Mouse (Mus musculus): Measurements from ENCODE around the gene Gm42878. TPM values are rescaled to one million over a fixed set of nuclear protein-coding genes. Genes with fewer than 3 reads are reported as not detected.

The Gm42878 gene
- total RNA-seq (2022), result not detected

DNA sequence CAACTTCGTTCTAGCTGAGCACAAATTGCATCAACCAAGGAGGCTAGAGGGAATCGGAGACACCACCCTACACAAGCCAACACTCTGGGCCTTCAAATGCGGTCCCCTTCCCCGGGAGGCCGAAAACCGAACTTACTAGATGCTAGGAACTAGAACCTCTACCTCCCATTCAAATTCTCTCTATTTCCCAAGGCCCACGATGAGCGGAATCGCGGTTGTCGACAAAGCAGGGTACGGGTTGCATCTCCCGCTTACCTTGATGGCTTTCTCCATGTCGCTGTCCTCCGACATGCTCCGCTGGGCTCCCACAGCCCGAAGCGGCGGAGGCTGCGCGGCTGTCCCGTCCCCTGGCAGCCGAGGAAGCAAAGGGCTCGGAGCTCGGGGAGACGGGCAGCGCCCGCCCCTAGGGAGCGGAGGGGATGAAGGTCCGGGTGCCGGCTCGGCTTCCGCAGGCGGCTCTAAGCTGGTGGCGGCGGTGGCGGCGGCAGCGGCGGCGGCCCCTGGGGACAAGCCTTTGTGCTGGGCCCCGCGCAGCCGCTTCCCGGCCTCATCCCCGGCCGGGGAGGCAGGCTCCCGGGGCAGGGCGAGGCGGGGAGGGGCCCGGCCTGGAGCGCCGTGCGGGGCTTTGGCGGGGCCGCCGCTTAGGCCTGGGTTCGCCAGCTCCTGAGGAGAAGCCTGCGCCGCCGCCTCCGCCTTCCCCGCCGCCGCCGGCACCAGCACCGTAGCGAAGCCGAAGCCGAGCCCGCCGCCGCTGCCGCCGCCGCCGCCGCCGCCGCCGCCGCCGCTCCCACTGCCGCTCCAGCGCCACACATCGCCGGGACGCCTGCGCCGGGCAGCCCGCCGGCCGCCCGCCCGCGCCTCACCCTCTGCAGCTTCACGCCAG, at the start of gene Gm42878, which contains the start of gene Adam1a:
Gene Gm42878 (minus strand): TSS at position 573 of the 883 bp plus-strand sequence.
Gene Adam1a (minus strand): TSS at position 573 of the 883 bp plus-strand sequence.
- DNase-seq, result no peak

DNA sequence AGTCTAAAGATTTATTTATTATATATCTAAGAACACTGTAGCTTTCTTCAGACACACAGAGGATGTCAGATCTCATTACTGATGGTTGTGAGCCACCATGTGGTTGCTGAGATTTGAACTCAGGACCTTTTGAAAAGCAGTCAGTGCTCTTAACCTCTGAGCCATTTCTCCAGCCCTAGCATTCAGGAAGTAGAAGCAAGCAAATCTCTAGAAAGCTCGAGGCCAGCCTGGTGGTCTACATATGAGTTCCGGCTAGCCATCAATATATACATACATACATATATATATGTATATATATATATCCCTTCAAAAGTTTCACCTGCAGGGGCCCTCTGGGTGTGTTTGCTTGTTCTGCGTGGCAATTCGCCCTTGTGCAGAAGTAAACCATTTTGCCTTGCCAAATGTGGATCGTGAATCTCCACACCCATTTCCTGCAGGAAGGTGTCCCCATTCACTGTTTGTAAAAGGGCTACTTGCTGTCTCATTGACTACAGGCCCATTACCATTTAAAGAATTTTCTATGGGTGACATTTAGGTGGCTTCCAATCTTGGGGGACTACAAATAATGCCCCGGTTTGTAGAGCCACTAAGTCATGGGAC, 49.5 kb upstream of the Gm42878 start:
- DNase-seq, result no peak

DNA sequence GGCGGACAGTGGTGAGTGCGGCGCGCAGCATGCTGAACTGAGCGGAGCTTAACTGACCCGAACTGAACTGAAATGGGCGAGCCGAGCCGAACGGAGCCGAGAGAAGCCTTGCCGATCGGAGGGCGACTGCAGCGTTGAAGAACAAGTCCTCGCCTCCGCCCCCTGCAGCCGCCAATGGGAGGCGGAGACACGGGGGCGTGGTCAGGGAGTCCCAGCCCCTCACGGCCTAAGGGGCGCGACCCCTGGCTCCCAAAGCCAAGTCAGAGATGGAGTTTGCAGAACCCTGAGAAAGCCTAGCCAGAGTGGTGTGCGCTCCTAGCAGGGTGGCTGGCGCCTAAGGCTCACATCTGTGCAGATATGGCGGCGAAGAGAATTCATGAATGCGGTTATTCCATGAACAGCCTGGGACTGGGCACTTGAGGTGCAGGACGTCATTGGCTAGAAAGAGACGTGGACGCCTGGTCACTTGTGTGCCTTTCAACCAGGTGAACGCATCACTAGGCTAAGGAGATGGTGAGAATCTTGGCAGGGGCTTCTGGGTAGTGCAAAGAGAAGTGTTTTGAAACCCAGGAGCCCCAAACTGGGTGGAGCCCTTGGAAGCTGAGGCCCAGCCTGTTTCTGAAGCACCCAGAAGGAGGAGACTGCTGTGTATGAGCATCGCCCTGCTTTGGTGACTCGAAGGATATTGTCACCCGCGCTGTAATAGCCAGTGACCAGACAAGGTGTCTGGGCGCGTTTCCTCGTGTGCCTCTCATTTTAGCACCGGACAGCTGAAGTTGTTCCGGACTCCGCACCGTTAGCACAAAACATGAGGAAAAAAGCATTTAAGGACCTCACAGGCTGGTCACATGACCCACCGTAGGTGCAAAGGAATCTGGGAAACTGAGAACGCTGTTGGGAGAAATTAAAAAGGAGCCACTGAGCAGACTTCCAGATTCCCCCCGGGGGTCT, 48.4 kb upstream of the Gm42878 start, which contains the start of gene Aldh2:
Gene Aldh2 (minus strand): TSS at position 374 of the 951 bp plus-strand sequence.
- peak; percentile 87 for DNase-seq

DNA sequence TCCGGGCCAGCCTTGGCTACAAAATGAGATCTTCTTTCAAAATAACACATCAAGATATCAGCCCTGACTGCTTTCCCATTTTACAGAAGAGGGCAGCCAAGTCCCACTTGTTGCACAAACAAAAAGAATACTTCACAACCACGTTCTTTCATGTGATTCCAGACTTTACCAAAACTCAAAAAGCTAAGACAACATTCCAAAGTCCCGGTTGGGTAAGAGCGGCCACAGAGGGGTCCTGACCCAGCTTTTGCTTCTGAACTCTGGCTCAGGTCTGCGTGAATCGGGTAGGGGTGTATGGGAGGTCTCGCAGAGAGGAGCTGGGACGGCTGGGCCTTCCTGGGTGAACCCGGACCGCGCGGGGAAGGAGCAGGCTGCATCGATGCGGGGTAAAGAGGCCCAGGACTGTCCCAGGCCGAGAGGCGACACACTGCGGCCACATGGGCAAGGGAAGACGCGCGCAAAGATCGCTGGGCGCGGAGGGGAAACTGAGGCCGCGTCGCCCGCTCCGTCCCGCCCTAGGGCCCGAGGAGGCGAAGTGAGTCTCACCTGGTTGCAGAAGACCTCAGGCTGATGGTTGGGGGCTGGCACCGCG, 47.6 kb upstream of the Gm42878 start:
- DNase-seq, result no peak

DNA sequence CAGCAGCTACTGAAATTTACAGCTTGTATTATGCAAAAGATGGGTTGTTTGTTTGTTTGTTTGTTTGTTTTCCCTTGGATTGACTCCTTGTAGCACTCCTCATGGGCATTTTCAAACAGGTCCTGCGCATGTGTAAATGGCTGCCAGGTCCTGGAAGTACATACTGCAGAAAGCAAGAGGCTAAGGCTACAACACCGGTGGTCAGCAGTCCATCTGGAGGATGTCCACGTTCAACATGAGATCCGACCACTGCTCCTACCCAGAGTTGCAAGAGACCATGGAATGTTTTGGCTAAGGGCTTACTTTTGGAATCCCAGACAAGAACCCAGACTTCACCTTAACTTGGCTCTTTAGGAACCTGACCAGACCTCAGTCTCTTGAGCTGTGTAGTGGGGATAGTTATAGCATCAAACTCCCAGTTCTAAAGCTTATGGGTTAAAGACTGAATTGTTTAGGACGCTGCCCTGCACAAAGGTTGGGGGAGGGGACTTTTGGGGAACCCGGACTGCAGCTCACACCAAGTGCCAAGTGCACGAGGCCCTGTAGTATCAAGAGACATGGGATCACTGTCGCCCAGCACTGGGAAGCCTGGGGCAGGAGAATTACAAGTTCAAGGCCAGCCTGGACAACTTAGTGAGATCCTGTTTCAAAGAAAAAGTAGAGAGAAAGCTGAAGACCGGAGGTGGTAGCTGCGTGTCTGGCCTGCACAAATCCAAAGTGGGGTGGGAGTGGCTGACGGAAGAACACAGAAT, 47.0 kb upstream of the Gm42878 start:
- DNase-seq, result no peak

DNA sequence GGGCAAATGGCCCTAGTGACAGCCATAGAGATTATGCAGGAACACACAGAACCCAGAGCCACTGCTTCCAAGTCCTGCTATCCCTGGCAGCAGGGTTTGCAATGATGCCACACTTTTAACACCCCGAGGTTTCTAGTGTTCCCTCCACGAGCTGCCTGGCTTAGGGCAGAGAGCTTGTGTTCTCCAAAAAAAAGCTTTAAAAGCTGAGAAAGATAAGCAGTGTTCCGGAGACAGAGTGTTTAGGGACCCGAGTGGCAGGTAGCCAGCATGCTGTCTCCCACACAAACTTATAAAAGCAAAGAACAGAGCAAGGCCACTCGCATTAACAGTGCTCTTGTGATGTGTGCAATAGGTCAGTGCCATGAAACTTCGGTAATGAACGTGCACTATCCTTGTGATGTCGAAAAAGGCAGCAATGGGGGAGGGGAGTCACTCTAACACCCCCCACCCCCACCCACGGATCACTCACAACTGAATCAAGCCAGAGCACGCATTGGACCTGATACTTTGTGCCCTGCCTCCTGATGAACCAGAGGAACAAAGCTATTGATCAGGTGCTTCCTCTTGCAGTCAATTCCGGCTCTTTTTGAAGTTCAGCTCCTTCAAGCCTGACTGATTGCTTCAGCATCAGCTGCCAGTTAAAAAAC, 46.3 kb upstream of the Gm42878 start:
- DNase-seq, result peak; percentile 55

DNA sequence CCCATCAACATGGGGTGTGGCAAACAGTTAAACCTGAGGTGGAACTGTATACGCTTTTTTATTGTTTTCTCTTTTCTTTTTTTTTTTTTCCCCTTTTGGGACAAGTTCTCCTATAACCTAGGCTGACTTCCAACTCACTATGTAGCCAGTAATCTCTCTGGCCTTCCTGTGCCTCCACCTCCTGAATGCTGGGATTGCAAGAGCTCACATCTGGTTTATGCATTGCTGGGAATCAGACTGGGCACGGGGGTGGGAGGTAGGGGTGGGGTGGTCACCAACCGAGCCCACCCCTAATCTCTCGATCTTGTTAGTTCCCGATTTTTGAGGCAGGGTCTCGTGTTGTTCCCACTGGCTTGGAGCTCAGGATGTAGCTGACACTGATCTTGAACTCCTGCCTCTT, 44.6 kb upstream of the Gm42878 start:
- DNase-seq, result no peak

DNA sequence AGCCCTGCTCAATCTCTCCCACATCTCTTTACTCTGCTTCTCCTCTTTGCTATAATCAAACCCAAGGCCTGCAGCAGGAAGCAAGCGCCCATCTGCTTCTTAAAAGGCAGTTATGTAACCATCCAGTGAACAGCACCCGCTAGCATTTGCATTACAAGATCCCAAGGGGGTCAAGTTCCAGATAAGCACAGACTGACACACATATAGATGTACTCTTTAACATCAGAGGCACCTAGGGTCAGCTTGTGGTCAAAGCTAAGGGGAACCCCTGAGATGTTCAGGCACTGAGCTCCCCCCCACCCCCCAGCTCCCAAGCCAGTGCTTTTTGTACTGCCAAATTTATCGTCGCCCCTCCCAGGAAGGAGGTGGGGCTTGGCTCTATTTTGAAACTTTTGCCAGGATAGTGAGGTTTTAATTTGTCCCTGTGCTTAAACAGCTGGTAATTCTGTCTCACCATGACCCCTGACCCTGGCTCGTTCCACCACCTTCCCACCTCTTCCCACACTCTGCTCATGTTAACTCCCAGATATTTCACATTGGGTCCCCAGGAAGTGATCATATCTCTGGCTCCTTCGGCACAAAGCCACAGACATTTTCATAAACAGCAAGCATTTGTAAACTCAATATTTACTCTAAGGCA, 41.2 kb upstream of the Gm42878 start:
- no peak for DNase-seq

DNA sequence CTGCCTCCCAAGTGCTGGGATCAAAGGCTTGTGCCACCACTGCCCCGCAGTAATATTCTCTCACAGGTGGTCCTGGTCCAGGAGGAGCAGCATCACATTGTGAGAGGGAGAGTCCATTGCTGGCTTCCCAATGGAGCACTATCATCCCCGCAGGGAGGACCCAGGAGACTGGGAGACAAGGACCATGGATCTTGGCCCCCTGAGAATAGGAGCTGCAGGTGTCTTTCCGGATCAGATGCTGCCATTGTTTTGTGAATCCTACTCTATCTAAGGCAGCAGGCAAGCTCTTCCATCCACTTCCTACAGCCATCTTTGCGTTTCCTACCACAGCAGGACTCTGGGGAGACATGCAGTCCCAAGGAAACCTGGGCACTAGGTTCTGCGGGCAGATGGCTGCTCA, 40.4 kb upstream of the Gm42878 start:
- DNase-seq, result no peak

DNA sequence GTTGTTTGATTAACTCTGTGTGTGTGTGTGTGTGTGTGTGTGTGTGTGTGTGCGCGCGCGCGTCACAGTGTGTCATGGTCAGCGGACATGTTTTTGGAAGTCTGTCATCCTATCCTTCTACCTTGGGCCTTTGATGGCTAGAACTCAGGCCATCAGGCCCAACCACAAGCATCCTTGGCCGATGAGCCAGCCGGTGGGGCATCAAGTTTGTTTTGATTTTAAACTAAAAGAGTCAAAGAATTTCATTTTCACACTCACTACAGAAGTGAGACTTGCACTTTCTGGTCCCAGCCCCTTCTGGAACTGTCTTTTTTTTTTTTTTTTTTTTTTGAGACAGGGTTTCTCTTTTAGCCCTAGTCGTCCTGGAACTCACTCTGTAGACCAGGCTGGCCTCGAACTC, 39.7 kb upstream of the Gm42878 start:
- DNase-seq, result no peak

DNA sequence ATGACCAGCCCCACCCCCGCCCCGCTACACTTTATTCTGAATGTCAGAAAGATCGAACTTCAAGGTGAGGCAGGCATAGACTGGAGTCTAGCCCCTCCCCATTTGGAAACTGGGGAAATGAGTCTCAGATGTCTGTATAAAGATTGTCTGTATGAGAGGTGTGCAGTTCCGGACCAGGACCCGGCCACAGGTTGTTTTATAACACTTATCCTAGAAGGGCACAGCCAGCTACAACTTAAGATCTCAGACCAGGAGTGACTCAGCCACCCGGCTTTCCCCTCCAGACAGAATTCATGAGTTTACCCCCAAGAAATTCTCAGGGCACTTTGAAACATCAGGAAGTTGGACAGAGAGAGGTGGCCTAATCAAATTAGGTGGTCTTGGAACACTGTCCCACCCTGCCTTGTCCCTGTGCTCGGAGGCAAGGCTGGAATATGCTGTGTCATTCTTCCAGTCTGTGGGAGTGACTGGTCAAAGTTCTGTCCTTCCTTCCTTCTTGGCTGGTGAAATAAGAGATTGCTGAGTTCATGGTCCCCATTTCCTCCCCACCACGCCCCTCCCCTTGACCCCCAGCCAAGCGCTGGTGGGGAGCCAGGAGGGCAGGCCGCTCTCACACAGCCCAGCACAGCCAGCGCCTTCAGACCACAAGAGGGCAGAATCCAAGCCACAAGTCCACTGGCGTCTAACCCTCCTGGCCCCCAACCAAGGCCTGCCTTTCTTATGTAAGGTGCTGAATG, 38.7 kb upstream of the Gm42878 start:
- peak; percentile 98 for DNase-seq

DNA sequence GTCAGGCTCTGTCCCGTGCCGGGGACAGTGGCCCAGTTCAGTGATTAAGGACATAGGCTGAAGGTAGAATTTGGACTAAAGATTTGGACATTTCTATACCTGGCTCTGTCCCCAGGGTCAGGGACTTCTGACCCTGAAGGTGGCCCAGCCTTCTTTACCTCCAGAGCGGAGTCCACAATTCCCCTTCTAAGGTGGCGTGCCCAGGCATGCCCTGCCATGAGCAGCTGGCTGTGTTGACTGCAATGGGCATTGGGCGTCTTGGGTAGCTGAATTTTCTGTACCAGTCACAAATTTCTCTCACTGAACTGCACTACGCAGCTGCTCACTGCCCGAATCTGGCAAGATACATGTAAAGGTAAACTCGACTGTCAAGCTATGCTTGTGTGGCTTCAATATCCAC, 36.7 kb upstream of the Gm42878 start:
- DNase-seq, result no peak

DNA sequence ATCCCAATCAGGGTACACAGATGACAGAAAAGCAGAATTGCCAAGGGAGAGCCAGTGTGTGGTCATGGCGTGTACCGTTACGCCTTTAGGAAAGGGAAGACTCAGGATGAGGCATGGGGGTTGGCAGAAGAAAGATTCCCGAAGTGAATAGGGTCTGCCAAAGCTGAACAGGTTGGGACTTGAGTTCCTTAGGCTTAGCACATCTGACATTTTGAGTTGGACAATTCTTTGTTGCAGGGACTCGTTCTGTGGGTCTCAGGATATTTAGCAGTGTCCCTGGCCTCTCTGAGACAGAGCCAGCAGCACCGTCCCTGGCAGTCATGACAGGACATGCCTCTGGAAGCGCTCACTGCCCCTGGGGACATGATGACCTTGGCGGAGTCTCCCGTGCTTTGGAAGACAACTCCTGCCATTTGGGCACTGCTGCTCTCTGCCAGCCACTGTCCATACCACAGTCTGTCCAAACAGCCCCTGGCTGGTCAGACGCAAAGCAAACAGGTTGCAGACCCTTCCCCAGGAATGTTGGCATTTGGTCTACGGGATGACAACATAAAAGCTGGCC, 31.7 kb upstream of the Gm42878 start:
- peak; percentile 87 for DNase-seq

DNA sequence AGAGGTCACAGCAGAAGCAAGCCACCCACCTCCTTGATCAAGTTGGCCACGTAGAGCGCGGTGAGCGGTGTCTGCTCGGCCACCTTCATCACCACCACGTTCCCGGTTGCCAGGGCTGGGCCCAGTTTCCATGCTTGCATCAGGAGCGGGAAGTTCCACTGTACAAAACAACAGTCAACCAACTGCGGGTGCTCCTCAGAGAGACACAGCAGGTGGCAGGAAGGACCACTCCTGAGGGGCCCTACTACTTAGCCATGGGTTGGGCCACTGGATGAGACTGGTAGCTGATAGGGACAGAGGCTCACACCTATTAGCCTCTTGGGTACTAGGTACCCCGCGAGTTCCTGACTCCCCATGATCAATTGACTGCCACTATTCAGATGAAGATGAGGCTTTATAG, 30.6 kb upstream of the Gm42878 start:
- DNase-seq, result no peak

DNA sequence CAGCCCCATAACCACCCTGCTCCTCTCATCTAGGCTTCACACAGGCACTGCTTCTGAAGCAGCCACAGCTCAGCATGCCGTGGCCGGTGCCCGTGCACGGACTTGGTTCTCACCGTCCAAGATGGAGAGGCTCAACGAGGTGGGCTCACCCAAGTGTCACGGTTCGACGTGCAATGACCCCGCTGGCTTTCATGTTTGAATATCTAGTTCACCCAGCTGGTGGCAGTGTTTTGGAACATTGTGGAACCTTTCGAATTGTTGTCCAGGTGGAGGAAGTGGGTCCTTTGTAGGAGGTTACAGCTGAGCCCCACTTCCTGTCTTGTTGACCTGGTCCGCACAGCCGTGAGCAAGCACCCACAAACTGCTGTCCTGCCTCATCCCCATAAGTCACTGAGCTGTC, 28.9 kb upstream of the Gm42878 start:
- no peak for DNase-seq

DNA sequence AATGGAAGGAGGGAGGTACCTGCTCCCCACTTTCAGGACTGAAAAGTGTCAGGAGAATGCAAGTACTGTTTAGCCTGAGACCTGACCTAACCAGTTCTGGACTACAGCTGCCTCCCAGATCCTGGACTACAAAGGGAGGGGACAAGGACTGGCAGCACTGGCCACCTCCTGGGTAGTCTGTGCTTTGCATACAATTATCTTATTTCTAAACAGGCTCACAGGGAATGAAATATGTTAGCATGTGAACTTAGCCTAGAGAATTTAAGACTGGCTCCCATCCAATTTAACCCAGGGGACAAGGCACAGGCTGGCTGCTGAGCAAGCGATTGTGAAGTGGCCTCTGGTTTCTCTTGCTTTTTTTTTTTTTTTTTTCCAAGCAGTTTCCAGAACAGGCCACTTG, 25.5 kb upstream of the Gm42878 start:
- DNase-seq, result no peak

DNA sequence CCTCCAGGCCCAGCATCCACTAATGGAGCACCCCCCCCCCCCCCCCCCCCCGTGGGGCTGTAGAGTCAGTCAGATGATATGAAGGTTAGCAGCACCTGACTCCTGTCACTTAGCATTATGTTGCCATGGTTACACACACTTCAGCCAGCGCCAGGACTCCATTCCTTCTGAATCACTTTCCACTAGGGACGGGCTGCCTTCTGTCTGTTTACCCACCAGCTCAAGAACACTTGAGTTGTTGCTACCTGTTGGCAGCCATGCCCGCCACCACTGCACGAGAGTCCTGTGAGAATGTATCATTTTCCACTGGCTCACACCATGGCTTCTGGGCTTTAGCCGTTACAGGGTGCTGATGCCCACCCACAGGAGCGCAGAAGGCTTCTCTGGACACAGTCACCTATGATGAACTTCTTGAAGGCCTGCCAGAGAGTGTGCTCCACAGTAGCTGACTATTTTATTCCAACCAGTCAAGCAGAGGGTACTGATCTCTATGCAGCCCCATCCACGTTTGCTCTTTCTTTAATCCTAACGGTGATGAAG, 24.7 kb upstream of the Gm42878 start:
- no peak for DNase-seq

DNA sequence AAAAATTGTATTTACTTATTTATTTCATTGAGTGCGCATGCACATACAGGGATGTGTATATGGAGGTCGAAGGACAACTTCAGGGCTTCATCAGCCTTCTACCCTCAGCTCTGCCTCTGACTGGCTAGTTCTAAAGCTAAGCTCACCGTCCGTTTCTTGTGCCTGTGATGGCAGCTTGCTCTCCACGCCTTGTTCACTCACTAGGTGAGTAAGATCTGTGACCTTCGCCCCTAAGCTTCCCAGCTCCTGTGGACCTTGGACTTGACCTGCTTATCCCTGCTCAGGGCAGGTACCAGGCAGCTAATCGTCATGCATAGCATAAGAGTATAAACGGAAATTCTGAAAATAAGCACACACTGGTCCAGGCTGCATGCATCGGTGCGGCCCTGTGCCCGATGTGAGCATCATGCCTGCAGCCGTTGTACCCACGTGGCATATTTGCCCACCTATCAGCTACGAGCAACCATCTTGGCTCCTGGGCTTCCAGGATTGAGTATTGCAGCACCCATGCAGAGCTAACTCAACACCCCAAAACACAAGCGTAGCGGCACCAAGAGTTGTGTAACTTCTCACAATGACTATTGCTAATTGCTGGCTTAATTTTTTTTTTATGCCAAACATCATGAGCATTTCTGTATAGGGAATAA, 20.9 kb upstream of the Gm42878 start:
- no peak for DNase-seq

DNA sequence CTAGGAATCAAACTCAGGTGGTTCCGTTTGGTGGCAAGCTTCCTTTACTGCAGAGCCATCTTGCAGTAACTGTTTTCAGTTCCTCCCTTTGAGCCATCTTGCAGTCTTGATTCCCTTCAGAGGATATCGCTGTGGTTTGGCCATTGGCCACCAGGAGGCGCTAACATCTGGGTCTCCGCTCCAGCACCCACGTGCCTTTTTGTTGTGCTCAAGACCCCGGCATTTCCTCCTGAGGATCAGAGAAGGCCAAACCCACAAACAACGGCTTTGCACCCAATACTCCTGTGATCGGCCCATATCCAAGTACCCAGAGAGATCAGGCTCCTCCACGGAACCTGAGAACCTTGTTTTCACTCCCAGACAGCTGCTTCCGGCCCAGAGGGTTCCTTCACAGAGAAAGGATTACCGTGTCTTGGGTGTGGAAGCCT, 19.2 kb upstream of the Gm42878 start:
- peak; percentile 78 for DNase-seq
